21 mouse cellular contexts compared by ENCODE assay signal in the genomic region with DNA sequence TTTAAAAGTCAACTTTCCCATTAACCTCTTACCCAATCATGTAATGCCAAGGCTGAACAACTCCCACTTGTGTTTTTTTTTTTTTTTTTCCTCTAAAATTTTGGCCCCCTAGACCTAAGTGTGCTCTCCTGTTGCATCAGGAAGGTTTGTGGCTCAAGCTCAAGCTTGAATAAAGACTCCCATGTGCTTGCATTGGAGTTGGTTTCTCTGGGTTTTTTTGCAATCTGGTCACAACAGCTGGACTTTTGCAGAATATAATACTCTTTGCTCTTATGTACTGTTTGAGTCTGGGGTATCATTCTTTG. TPM values are rescaled to one million over a fixed set of nuclear protein-coding genes. Genes with fewer than 3 reads are reported as not detected.
DNase-seq lines count a peak whose midpoint lies in the region; TF ChIP-seq lines count a peak whose summit lies in the region.
"Had no signal": no experiment of that assay in that cellular context is flagged by ENCODE, and none has a peak within 500 bp of the region (broad histone marks: within the 10 kb centered on the region; RNA-seq: fewer than 3 reads in every experiment).

No protein-coding gene starts in this region.

- no peak overlapping the region for H3K4me2 ChIP-seq in CH12.LX (ENCODE audit: insufficient read depth, low read depth, poor library complexity, severe bottlenecking)
- H3K4me2 ChIP-seq in myocyte (ENCODE audit: low read depth), result peak overlapping the region; percentile 46
- H3K4me2 ChIP-seq: embryonic facial prominence, embryonic 12.5 days; forebrain, embryonic 12.5 days had no signal

- H3ac ChIP-seq in C2C12 (ENCODE audit: control insufficient read depth, insufficient read length, low read depth), result no peak overlapping the region
- no peak overlapping the region for H3ac ChIP-seq in myocyte (ENCODE audit: control insufficient read depth, insufficient read length)

- H3K79me3 ChIP-seq in C2C12 (ENCODE audit: low read depth), result no peaks in the 10 kb centered on the region

- H3K27me3 ChIP-seq in kidney, adult 2 months (replicated peaks; ENCODE audit: control insufficient read depth, insufficient read depth, low read length), result no peaks in the 10 kb centered on the region
- H3K27me3 ChIP-seq in C2C12 (ENCODE audit: control insufficient read depth, insufficient read depth, insufficient read length) (no peaks in the 10 kb centered on the region), CH12.LX (replicated peaks) (peaks cover 3% of the 10 kb centered on the region), myocyte (ENCODE audit: control insufficient read depth, insufficient read depth, insufficient read length) (no peaks in the 10 kb centered on the region)
- H3K27me3 ChIP-seq: embryonic facial prominence, embryonic 12.5 days; forebrain, embryonic 12.5 days had no signal

- in situ Hi-C loops in CH12.LX (cut with MboI; ENCODE audit: low pct_ligation_motif_present, low pct_unique_long_range_greater_than_20kb, low sequenced_read_pairs), result no loop called here

- dilution Hi-C loops in CH12.LX (cut with MboI; ENCODE audit: extremely low pct_ligation_motif_present, extremely low pct_unique_long_range_greater_than_20kb, low sequenced_read_pairs), result no loop called here

- no peak for TF ChIP-seq CTCF in kidney, adult 2 months (conservative IDR thresholded peaks at IDR 0.05; ENCODE audit: insufficient read depth, insufficient read length, low read depth, low read length)
- no peak for TF ChIP-seq CTCF in C2C12 (IDR thresholded peaks at IDR 0.05; ENCODE audit: control insufficient read depth, insufficient read depth, insufficient read length)
- no peak for TF ChIP-seq CTCF in CH12.LX (conservative IDR thresholded peaks at IDR 0.05 in 1 of 2, IDR thresholded peaks at IDR 0.05 in 1 of 2; ENCODE audit: low read depth in 2 of 2, low read length in 2 of 2)

- peak overlapping the region; percentile 83 for H3K27ac ChIP-seq in kidney, adult 2 months (ENCODE audit: insufficient read depth, low read depth, low read length)
- H3K27ac ChIP-seq in CH12.LX (ENCODE audit: insufficient read depth, low read depth), result no peak overlapping the region
- H3K27ac ChIP-seq: embryonic facial prominence, embryonic 10.5 days; embryonic facial prominence, embryonic 12.5 days; forebrain, embryonic 10.5 days; forebrain, embryonic 12.5 days had no signal

- no peak for TF ChIP-seq RAD21 in CH12.LX (IDR thresholded peaks at IDR 0.05; ENCODE audit: low read depth, low read length)

- no peak overlapping the region for H3K4me3 ChIP-seq in kidney, adult 2 months (ENCODE audit: insufficient read depth, low read depth, low read length)
- H3K4me3 ChIP-seq in C2C12 (ENCODE audit: insufficient read depth, poor library complexity, severe bottlenecking) (no peak overlapping the region), CH12.LX (replicated peaks in 1 of 3; ENCODE audit: low read depth in 2 of 3, low read length in 2 of 3, poor library complexity in 1 of 3) (no peak overlapping the region), myocyte (no peak overlapping the region)
- H3K4me3 ChIP-seq: embryonic facial prominence, embryonic 10.5 days; embryonic facial prominence, embryonic 12.5 days; erythroblast, embryonic 14.5 days; forebrain, embryonic 10.5 days; forebrain, embryonic 12.5 days had no signal

- H3K36me3 ChIP-seq in kidney, adult 2 months (ENCODE audit: control insufficient read depth, insufficient read depth, low read length), result no peaks in the 10 kb centered on the region
- no peaks in the 10 kb centered on the region for H3K36me3 ChIP-seq in C2C12 (ENCODE audit: control insufficient read depth, insufficient read depth)
- H3K36me3 ChIP-seq in CH12.LX (replicated peaks in 1 of 2; ENCODE audit: control insufficient read depth in 1 of 2, insufficient read depth in 1 of 2, low read length in 1 of 2), result no peaks in the 10 kb centered on the region
- no peaks in the 10 kb centered on the region for H3K36me3 ChIP-seq in myocyte (ENCODE audit: control insufficient read depth, insufficient read depth)
- H3K36me3 ChIP-seq: embryonic facial prominence, embryonic 10.5 days; embryonic facial prominence, embryonic 12.5 days; forebrain, embryonic 10.5 days; forebrain, embryonic 12.5 days had no signal

- no peak for DNase-seq in kidney, adult 2 months
- no peak for DNase-seq in kidney, postnatal 36 days
- DNase-seq in CH12.LX (ENCODE audit: extremely low read depth), result no peak
- DNase-seq in urinary bladder, postnatal 14 days (ENCODE audit: low spot score), result no peak
- no peak for DNase-seq in spleen, postnatal 14 days (ENCODE audit: low spot score in 2 of 2)
- DNase-seq: cerebellum, adult 11-12 months; cerebellum, adult 2 months; cerebellum, adult 9-10 months; cerebellum, postnatal 10 days; cerebellum, postnatal 25 days had no signal

- H3K9ac ChIP-seq in CH12.LX (ENCODE audit: insufficient read depth, low read depth), result no peak overlapping the region
- H3K9ac ChIP-seq: embryonic facial prominence, embryonic 12.5 days; forebrain, embryonic 12.5 days had no signal

- no peak for TF ChIP-seq EP300 in CH12.LX (IDR thresholded peaks at IDR 0.05; ENCODE audit: low read length)

- no peak for TF ChIP-seq POLR2A in kidney, adult 2 months (IDR thresholded peaks at IDR 0.05; ENCODE audit: low read depth, low read length)
- no peak for TF ChIP-seq POLR2A in CH12.LX (IDR thresholded peaks at IDR 0.05; ENCODE audit: low read depth, low read length)
- no peak for TF ChIP-seq POLR2A in myocyte (IDR thresholded peaks at IDR 0.05; ENCODE audit: insufficient read length, low read depth)

- H3K79me2 ChIP-seq in C2C12 (ENCODE audit: control insufficient read depth, insufficient read depth) (no peaks in the 10 kb centered on the region), CH12.LX (replicated peaks; ENCODE audit: control insufficient read depth, extremely low read depth, insufficient read depth, poor library complexity, severe bottlenecking) (no peaks in the 10 kb centered on the region), myocyte (ENCODE audit: control insufficient read depth, insufficient read depth) (no peaks in the 10 kb centered on the region)

- 0 out of 2 replicates have a peak, but pooled peaks cover 2% of the 10 kb centered on the region for H3K4me1 ChIP-seq in kidney, adult 2 months (ENCODE audit: control insufficient read depth, insufficient read depth, low read length)
- peaks cover 3 to 18% of the 10 kb centered on the region in 2 experiments; a peak in 2 of 4 replicates for H3K4me1 ChIP-seq in CH12.LX (ENCODE audit: control insufficient read depth in 1 of 2, insufficient read depth in 2 of 2)
- H3K4me1 ChIP-seq: embryonic facial prominence, embryonic 12.5 days; forebrain, embryonic 12.5 days had no signal

- no peaks in the 10 kb centered on the region for H3K9me3 ChIP-seq in CH12.LX (replicated peaks; ENCODE audit: low read length)
- H3K9me3 ChIP-seq: embryonic facial prominence, embryonic 10.5 days; embryonic facial prominence, embryonic 12.5 days; forebrain, embryonic 10.5 days; forebrain, embryonic 12.5 days had no signal

TF ChIP-seq in C2C12, 6 proteins besides CTCF, POLR2A, EP300 and RAD21:
- no peak for TF ChIP-seq MYOG (IDR thresholded peaks at IDR 0.05; ENCODE audit: control insufficient read depth, extremely low read depth, insufficient read length)
- peak; percentile 39 for TF ChIP-seq CEBPB (IDR thresholded peaks at IDR 0.05; ENCODE audit: low read depth)
- TF ChIP-seq FOSL1 (IDR thresholded peaks at IDR 0.05; ENCODE audit: insufficient read depth, low read length, poor library complexity, severe bottlenecking), result no peak

TF ChIP-seq in CH12.LX, 34 proteins besides CTCF, POLR2A, EP300 and RAD21:
- TF ChIP-seq ELF1 (IDR thresholded peaks at IDR 0.05; ENCODE audit: low read depth, low read length) (no peak), JUND (conservative IDR thresholded peaks at IDR 0.05; ENCODE audit: low read depth, low read length) (no peak), MAZ (IDR thresholded peaks at IDR 0.05; ENCODE audit: low read depth, low read length) (no peak), MEF2A (IDR thresholded peaks at IDR 0.05; ENCODE audit: borderline replicate concordance, low read depth, low read length) (no peak), ZNF384 (IDR thresholded peaks at IDR 0.05; ENCODE audit: low read depth, low read length) (peak; percentile 71)

TF ChIP-seq in myocyte, 11 proteins besides CTCF, POLR2A, EP300 and RAD21:
- peak; percentile 77 for TF ChIP-seq CEBPB (IDR thresholded peaks at IDR 0.05; ENCODE audit: insufficient read depth, poor library complexity, severe bottlenecking)
- TF ChIP-seq MAX (IDR thresholded peaks at IDR 0.05; ENCODE audit: low read depth), result no peak
TF ChIP-seq in myocyte: peak in this region for 1.

RNA-seq across cellular contexts. Expression of a gene that starts 5.0 kb away (rescaled TPM):
- 0.92 and 1.7 TPM in 2 replicates for polyA plus RNA-seq in kidney, adult 2 months (2012; rRNA removed)
- 2.5 TPM for polyA plus RNA-seq in C2C12 (2012; fragmentation: generic; extraction: Trizol)
- total RNA-seq in CH12.LX (2012; rRNA removed), result 0.42 TPM in 1 of 2 replicates, not detected in the other
- 0.63 and 0.67 TPM in 2 replicates for total RNA-seq in CH12.LX (2014; rRNA removed)
- polyA plus RNA-seq in CH12.LX (2012; ENCODE audit: insufficient read length, low read depth), result 0.64 and 0.81 TPM in 2 replicates
- 8.2 TPM for polyA plus RNA-seq in myocyte (2012; fragmentation: generic; extraction: Trizol)
- polyA plus RNA-seq: CD4-positive, CD25-positive, alpha-beta regulatory T cell, adult 4 months; erythroblast, embryonic 14.5 days had no signal

RNA-seq across cellular contexts. Expression of a gene that starts 9.5 kb away (rescaled TPM):
- polyA plus RNA-seq in kidney, adult 2 months (2012; rRNA removed), result 3.9 and 6.2 TPM in 2 replicates
- not detected for polyA plus RNA-seq in C2C12 (2012; fragmentation: generic; extraction: Trizol)
- 0.13 and 0.30 TPM in 2 replicates for total RNA-seq in CH12.LX (2012; rRNA removed)
- total RNA-seq in CH12.LX (2014; rRNA removed), result 1.2 and 1.8 TPM in 2 replicates
- polyA plus RNA-seq in CH12.LX (2012; ENCODE audit: insufficient read length, low read depth), result 0.93 and 1.3 TPM in 2 replicates
- 0.04 TPM for polyA plus RNA-seq in myocyte (2012; fragmentation: generic; extraction: Trizol)
- total RNA-seq: MEL had no signal
- polyA plus RNA-seq: CD4-positive, CD25-positive, alpha-beta regulatory T cell, adult 4 months; erythroblast, embryonic 14.5 days had no signal

RNA-seq across cellular contexts. Expression of a gene that starts 53.1 kb away (rescaled TPM):
- 11.5 and 70.3 TPM in 2 replicates for polyA plus RNA-seq in kidney, adult 2 months (2012; rRNA removed)
- polyA plus RNA-seq in C2C12 (2012; fragmentation: generic; extraction: Trizol) (0.13 TPM), CH12.LX (2012; ENCODE audit: insufficient read length, low read depth) (1.3 and 1.9 TPM in 2 replicates), myocyte (2012; fragmentation: generic; extraction: Trizol) (10.4 TPM)
- total RNA-seq in CH12.LX (2012; rRNA removed) (0.68 TPM in 1 of 2 replicates, not detected in the other), CH12.LX (2014; rRNA removed) (0.60 TPM in 1 of 2 replicates, not detected in the other)
- total RNA-seq: adrenal gland, postnatal 14 days; ES-E14; MEL had no signal
- polyA plus RNA-seq: embryonic facial prominence, embryonic 10.5 days; erythroblast, embryonic 14.5 days; forebrain, embryonic 12.5 days had no signal
